Mouse (Mus musculus) spleen, adult 12 weeks (tissue): ENCODE results near the gene Fhl1.

Source experiments
- DNase-seq: peaks from one replicate; pipeline ENCODE4 v3.0.0; 2022; ENCODE audit warnings: low spot score

The Fhl1 gene

GRCm38 (mm10) chrX:56731306-56732201 lies at the start of gene Fhl1:
Gene Fhl1 (plus strand): TSS chrX:56731787.
- DNase-seq, result no peak

GRCm38 (mm10) chrX:56682156-56682720 lies 49.3 kb upstream of the Fhl1 start:
- DNase-seq, result no peak

GRCm38 (mm10) chrX:56683521-56683920 lies 48.1 kb upstream of the Fhl1 start:
- no peak for DNase-seq

- DNase-seq, result no peak
These were observed 39.0 kb upstream of the Fhl1 start for GRCm38 (mm10) chrX:56692554-56692953.

- DNase-seq, result no peak
These were observed 37.0 kb upstream of the Fhl1 start for GRCm38 (mm10) chrX:56694539-56694938.

- DNase-seq, result no peak
These were observed 34.3 kb upstream of the Fhl1 start for GRCm38 (mm10) chrX:56697199-56697780.

- no peak for DNase-seq
These were observed 33.7 kb upstream of the Fhl1 start for GRCm38 (mm10) chrX:56697886-56698285.

- DNase-seq, result no peak
These were observed 30.3 kb upstream of the Fhl1 start for GRCm38 (mm10) chrX:56701261-56701660.

- DNase-seq, result no peak
These were observed 27.5 kb upstream of the Fhl1 start for GRCm38 (mm10) chrX:56703965-56704562.

GRCm38 (mm10) chrX:56708592-56709370 lies 22.8 kb upstream of the Fhl1 start:
- no peak for DNase-seq

- no peak for DNase-seq
These were observed 21.1 kb upstream of the Fhl1 start for GRCm38 (mm10) chrX:56710522-56710921.

GRCm38 (mm10) chrX:56712666-56713065 lies 18.9 kb upstream of the Fhl1 start:
- DNase-seq, result no peak

GRCm38 (mm10) chrX:56722559-56722958 lies 9.0 kb upstream of the Fhl1 start:
- DNase-seq, result no peak

- DNase-seq, result no peak
These were observed 3.1 kb upstream of the Fhl1 start for GRCm38 (mm10) chrX:56728507-56728906.

- DNase-seq, result no peak
These were observed 720 bp upstream of the Fhl1 start for GRCm38 (mm10) chrX:56730828-56731305.

- DNase-seq, result no peak
These were observed 814 bp downstream of the Fhl1 start for GRCm38 (mm10) chrX:56732401-56732800.

- DNase-seq, result no peak
These were observed 2.8 kb downstream of the Fhl1 start for GRCm38 (mm10) chrX:56734436-56734835.

- no peak for DNase-seq
These were observed 4.6 kb downstream of the Fhl1 start for GRCm38 (mm10) chrX:56736226-56736625.

- no peak for DNase-seq
These were observed 6.4 kb downstream of the Fhl1 start for GRCm38 (mm10) chrX:56737848-56738554.

- DNase-seq, result no peak
These were observed 9.8 kb downstream of the Fhl1 start for GRCm38 (mm10) chrX:56741428-56741827.

GRCm38 (mm10) chrX:56751536-56751935 lies 19.9 kb downstream of the Fhl1 start:
- no peak for DNase-seq
